Mouse (Mus musculus): ENCODE measurements around the gene Gm26897.

DNA sequence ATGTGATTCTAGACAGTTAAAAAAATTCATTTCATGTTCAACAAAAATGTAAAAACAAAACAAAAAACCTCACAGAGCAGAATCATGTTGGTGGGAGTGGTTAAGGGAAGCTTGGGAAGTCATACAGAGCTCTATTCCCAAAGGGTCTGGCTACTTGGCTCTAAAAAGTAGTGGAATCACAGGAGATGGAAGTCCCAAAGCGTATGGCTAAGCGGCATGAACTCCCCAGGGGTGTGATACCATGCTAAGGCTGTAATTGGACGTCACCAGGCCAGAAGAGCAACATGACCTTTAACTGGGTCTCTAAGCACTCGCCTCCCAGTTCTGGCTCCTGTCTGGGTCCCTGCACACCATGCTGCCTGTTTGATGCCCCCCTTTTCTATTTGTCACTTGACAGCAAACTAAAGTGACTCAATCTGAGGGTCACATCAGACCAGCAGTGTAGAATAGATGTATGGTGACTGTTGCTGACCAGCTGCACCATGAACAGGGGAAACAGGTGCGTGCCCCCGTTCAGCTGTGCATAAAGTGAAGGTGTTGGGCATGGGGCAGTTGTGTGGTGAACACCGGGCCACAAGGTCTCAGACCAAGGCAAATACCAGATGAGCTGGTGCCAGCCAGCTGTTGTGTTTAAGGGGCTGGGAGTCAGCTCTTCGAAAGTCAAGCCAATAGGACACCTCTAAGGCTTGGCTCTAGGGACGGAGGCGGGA, 46.2 kb downstream of the Gm26897 start:
- no peak for TF ChIP-seq EP300 (IDR thresholded peaks at IDR 0.05; ENCODE audit: insufficient read depth, low read depth, low read length)
- TF ChIP-seq CTCF (IDR thresholded peaks at IDR 0.05): no peak
